Mouse (Mus musculus): Measurements from ENCODE around the gene Abi1.
"Not testable (repeated sequence)": the region's sequence is repeated elsewhere in the genome, so short reads cannot be mapped to it uniquely, and the experiment has no call there.

The Abi1 gene

DNA sequence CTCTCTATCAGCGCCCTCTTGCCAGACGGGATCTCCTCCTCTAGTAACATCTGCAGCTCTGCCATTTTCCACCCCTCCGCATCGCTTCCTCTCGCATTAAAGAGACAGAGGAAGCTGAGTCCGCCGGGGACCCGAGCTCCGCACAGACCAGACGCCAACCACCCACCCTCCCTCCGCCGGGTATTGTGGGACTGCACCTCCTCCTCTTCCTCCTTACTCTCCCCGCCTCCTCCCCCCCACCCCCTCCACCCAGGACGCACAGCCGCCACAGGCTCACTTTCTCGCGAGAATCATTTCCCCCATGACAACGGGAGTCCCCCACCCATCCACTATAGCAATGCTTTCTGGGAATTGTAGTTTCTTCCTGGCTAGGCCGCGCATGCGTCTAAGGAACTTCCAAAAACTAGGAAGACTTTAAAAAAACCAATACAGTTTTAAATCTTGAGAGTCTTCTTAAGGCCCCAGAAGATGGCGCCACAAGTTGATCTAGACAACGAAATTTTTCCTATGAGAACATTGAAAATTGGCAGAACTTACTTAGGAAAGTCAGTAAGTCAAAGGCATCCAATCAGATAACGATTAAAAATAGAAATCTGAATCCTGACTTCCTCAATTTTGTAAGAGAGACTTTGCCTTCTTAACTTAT, at the start of gene Abi1:
Gene Abi1, minus strand, starts transcription at position 241 of the 646 bp plus-strand sequence.
- peak; percentile 93 to 97 for DNase-seq

DNA sequence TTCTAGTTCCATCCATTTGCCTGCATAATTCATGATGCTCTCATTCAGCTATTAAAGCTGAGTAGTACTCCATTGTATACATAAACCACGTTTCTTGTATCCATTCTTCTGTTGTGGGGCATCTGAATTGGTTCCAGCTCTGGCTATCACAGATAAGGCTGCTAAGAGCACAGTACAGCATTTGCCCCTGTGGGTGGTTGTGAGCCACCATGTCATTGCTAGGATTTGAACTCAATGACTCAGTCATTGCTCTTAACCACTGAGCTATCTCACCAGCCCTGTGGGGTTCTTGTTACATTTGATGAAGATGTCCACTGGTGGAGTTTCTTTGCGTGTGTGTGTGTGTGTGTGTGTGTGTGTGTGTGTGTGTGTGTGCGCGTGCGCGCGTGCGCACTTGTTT, 44.5 kb upstream of the Abi1 start:
- no peak for DNase-seq

DNA sequence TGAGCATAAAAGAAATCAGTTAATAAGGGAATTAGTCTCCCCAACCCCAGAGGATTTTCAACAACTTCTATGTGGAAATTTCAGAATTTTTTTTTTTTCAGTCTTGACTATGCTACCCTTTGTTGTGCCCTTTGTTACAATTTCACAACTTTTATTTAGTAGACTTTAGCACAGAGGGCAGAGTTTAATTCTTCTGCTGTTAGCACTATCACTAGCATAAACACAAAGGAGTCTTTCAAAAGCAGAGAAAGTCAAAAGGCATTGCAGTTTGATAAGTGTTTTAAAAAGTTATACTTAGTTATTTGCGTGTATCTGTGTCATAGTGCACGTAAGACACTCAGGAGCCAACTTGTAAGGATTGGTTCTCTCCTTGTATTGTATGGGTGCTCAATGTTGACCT, 38.5 kb upstream of the Abi1 start:
- DNase-seq = peak in 1 of 2 experiments; percentile 16

DNA sequence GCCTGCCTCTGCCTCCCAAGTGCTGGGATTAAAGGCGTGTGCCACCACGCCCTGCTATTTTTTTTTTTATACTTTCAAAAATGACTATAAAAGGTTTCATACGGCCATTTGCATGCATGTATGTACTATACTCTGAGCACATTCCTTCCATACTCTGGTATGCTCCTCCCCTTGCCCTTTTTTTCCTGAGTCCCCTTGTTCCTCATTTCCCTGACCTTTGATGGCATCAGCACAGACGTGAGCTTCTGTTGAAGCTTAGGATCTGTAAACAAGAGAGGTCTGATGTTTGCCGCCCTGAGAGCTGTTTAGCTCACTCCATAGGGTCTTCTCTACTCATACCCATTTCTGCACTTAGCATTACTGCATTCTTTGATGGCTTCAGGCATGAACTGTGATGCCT, 37.7 kb upstream of the Abi1 start:
- no peak for DNase-seq

DNA sequence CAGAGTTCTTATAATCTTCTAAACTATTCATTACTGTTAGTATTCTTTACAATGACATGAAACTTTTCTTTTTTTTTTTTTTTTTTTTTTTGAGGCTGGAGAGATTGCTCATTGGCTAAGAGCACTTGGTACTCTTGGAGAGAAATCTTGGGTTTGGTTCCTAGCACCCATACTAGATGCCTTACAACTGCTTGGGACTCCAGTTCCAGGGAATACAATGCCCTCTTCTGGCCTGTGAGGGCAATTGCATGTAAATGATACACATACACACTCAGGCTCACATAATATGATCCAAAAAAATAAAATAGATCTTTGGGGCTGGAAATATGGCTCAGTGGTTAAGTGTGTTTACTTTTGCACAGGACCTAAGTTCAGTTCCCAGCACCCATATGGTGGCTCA, 36.7 kb upstream of the Abi1 start:
- no peak for DNase-seq

DNA sequence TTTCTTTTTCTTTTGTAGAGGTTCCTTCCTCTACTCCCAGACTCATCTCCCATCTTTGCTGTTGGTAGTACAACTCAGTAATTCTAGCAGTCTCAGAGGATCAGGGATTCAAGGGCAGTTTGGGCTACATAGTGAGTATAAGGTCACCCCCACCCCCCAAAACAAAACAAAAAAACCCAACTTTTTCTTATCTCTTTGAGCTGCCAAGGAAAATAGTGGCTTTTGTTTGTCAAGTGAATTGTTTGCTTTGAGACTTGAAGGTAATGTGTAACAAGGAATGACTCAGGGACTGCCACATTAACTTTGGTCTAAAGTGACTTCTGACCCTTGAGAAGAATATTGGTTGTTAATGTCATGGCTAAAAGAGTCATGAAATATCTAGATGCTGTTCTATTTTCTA, 35.8 kb upstream of the Abi1 start:
- no peak for DNase-seq

DNA sequence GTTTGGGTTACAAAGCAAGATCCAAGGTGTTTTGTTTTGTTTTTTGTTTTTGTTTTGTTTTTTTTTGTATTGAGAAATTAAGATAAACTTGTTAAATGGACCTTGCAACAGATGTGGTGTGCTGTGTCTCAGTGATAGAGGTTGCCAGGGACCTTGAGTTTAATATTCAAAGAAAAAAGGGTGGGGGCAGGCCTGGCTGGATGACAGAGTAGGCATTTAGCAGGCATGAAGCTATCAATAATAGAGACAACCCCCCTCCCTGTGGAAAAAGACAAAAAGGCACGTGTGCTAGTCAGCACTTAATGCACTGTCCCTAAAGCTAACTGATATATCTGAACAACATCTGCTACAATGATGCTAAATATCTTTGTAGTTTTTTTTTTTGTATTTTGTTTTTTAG, 31.4 kb upstream of the Abi1 start:
- DNase-seq = no peak

DNA sequence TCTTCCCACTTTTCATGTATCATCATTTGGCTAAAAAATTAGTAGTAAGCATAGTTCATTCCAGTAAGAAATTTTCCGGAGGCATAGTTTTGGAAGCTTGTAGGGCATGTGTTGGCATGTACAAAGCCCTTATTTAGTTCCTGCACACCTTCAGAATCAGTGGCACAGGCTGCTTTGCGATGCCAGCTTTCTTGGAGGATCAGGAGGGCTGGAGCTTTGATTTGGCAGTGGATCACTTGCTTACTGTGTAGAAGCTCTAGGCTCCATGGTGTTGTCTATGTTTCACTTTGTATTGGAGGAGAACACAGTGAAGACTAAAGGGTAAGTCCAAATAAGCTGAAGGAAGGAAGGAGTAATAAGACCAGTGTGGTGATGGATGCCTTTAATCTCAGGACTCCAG, 30.4 kb upstream of the Abi1 start:
- DNase-seq = no peak

DNA sequence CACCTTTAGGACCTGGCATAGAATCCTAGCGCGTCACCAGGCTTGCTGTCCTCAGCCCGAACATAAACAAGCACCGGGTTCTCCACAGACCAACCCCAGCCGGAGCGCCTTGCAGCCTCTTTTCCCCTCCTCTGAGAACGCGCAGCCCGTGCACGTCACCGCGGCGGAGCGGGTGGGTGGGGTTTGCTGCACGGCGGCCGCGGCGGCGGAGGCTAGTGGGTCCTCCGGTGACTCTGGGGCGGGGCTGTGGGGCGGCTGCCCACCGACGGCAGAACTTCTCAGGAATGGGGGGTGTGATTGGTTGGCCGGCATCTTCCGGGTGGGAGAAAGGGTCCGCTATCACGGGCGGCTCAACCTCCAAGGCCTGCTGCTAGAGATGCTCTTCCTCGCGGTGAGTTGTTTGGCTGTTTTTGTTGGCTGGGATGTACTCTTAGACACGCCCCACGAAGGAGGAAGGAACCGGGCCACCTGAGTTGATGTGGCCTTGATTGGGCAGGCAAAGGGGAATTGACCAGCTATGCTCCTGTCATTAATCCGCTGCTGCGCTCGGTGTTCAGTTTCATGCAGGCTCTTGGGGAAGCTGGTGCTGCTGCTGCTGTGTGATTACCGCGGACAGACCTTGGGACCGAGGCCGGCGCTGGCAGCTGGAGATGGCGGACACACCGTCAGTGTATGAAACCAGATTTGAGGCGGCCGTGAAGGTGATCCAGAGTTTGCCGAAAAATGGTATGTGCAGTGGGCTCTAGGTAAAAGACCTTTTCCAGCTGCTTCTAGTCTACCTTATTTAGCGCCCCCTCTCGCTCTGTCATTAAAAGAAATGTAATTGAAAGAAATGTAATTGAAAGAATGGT, 29.1 kb upstream of the Abi1 start:
- peak; percentile 94 for DNase-seq

DNA sequence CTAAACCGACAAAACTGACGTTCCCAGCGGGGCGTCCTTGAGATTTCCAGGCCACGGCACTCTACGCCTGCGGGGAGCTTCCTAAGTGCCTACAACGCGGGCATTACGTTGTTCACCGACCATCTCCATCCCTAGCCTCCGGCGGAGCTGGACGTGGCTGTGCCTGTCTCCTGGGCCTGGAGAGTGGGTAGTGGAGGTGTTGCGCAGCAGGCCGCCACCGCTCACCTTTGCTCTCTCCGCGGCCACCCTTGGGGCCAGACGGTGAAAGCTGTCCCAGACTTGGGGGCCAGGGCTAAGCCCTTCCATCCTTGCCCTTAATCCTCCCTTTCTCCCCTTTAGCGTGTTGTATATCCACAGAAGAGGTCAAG, 28.3 kb upstream of the Abi1 start:
- no peak for DNase-seq

DNA sequence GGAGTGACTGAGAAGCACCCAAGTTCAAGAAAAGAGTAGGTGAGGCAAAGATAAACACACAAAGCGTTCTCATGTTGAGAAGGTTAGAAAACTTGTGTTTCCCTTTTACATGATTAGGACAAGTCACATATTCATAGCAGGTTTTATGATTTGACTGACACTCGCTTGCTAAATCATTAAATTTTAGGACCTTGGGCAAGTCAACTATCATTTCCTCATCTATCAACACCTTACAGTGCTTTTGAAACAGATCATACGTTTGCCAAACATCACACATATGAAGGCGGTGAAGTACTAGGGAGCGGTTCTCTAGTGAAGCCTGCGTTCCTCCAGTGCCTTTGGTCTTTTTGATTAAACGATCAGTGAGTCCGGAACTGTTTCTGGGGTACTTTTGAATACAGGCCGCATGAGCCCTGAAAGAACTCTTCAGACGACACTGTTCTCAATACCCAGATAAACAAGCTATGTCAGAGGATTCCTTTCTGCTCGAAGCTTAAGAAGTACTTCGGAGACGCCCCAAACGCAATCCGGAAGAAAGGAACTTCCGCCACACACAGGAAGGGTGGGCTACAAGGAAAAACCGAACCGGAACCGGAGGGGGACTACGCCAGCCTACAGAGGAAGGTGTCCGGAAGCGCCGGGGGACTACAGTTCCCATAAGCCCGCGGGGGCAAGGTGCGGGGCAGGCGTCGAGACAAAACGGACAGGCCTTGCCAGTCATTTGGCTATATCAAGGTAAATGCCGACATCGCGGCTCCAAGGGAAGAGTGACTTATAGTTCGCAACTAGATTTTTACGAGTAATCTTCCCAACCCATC, 27.7 kb upstream of the Abi1 start, which contains the start of gene Acbd5:
Gene Acbd5, plus strand, starts transcription at position 616 of the 818 bp plus-strand sequence.
- peak; percentile 96 to 97 for DNase-seq

DNA sequence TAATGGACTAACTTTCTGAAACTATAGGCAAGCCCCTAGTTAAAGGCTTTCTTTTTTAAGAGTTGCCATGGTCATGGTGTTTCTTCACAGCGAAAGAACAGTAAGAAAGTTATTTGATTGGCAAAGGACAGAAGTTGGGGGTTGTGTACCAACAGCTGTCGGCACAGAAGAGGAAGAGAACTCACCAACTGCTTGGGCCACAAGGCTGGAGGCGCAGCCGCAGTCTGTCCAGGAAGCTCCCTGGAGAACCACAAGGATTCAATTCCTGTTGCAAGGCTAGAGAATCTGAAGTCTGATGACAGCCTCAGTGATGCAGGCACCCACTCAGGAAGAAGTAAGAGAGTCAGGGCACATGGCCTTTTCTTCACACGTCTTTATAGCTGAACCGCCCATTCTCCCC, 12.5 kb upstream of the Abi1 start:
- DNase-seq = no peak

DNA sequence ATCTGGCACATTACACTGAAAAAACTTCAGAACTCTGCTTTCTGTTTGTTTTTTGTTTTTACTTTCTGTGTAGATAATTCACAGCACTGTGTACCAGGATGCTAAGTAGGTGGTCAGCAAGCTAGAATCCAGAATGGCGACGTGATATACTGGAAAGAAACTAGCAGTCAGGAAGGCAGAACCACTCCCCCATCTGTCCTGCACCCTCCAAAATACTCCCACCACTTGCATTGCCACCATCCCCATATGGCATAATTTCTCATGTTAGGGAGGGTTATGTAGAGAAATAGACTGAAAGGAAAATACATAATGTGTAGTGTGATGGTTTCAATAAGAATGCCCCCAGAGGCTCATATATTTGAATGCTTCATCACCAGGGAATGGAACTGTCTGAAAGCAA, 11.8 kb upstream of the Abi1 start:
- no peak for DNase-seq

DNA sequence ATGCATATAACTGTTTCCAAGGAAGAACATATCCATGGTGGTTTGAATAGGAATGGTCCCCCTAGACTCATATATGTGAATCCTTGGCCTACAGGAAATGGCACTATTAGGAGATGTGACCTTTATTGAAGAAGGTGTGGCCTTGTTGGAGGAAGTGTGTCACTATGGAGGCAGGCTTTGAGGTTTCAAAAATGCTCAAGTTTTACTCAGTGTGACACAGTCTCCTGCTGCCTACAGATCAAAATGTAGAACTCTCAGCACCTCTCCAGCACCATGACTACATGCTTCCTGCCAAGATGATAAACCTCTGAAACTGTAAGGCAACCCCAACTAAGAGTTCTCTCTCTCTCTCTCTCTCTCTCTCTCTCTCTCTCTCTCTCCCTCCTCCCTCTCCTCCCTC, 8.0 kb upstream of the Abi1 start:
- no peak for DNase-seq

DNA sequence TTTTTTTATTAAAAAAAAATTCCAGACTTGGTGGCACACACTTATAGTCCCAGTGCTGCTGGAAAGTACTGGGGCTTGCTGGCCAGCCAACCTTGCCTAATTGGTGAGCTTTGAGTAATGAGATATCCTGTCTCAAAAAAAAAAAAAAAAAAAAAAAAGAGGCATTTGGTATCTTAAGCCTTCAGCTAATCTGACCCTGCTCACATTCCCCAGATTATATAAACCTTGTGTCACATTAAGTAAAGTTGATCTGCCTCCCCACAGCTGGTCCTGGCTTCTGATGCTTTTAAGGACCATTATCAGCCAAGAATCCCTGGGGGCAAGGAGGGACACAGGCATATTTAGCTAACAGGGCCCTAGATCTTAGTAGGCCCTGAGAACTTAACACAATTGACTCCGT, 5.7 kb upstream of the Abi1 start:
- no peak for DNase-seq

DNA sequence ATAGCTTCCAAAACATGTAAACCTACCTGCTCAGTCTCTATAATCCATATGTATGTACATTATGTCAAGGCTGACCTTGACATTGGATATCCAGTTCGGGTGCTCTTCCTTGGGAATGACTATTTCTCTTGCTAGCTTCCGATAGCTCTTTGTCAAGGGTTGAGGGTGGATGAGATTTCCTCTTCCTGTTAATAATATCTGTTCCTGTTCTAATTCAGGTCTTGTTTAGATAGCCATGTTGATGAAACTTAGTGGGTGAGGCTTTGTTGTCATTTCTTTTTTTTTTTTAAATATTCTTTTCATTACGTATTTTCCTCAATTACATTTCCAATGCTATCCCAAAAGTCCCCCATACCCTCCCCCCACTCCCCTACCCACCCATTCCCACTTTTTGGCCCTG, 2.1 kb upstream of the Abi1 start:
- DNase-seq = no peak

DNA sequence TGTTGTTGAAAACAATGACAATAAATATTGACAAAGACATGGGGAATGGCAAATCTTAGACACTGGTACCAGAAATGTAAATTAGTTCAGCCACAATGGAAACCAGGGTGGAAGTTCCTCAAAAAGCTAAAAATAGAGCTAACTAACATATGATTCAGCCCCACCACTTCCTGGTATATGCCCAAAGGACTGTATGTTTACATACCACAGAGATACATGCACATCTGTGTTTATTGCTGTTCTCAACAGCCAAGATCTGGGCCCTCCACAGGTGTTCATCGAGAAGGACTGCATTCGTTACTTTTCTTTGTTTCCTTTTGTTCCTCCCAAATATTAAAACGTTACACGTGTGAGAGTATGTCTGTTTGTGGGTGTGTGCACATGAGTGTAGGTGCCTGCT, 1.4 kb upstream of the Abi1 start:
- no peak for DNase-seq

DNA sequence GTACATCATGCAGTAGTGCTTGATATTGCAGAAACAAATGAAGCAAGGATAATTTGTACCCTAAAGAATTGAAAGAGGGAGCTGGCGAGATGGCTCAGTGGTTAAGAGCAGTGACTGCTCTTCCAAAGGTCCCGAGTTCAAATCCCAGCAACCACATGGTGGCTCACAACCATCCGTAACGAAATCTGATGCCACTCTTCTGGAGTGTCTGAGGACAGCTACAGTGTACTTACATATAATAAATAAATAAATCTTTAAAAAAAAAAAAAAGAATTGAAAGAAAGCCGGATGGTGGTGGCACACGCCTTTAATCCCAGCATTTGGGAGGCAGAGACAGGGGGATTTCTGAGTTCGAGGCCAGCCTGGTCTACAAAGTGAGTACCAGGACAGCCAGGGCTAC, 649 bp upstream of the Abi1 start:
- DNase-seq = not testable (repeated sequence)

DNA sequence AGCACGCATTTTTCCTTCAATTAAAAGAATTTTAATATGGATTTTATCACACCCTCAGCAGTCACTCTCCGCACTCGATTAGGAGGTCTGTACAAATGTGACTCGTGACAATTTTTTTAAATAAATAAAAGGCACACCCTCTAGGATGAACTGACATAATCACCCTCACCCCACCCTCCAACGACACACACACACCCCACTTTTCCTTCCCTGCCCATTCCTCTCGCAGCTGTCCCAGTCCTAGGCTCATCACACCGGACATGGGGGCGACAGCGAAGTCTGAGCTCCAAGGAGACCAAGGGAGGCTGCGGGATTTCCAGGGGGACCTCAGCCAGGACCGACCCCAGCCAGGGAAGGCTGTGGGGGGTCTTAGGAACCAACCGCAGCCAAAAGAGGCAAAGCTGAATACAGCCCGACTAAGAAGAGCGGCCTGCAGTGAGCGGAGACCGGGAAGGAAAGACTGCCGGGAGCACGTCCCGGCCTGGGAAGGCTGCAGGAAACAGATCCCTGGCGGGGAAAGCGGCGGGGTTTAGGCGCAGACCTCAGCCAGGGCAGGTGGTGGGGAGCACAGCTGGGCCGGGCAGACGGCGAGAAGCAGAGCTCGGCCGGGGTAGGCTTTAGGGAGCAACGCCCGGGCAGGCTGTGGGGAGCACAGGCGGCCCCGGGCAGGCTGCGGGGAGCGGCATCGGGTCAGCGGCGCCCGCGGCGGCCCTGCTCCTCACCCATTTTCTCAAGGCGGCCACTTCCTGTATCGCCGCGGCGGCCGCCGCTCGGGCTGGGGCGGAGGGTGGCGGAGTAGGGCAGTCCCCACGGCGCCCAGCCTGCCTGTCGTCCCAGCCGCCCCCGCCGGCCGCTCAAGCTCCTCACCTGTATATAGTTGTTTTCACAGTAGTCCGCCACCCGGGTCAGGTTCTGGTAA, 700 bp downstream of the Abi1 start:
- peak in 1 of 2 experiments; percentile 17 for DNase-seq

DNA sequence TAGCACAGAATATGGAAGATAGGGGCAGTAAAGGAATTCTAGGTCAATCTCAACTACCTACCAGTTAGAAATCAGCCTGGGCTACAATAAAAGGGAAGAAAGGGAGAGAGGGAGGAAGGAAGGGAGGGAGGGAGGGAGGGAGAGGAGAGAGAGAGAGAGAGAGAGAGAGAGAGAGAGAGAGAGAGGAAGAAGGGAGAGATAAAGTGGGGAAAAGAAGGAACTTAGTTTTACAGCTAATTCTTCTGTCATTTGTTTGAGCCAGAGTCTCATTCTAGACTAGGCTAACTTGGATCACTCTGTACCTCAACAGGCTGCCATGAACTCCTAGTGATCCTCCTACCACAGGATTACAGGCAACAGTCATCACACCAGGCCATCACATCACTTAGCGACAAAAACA, 4.6 kb downstream of the Abi1 start:
- DNase-seq = no peak

DNA sequence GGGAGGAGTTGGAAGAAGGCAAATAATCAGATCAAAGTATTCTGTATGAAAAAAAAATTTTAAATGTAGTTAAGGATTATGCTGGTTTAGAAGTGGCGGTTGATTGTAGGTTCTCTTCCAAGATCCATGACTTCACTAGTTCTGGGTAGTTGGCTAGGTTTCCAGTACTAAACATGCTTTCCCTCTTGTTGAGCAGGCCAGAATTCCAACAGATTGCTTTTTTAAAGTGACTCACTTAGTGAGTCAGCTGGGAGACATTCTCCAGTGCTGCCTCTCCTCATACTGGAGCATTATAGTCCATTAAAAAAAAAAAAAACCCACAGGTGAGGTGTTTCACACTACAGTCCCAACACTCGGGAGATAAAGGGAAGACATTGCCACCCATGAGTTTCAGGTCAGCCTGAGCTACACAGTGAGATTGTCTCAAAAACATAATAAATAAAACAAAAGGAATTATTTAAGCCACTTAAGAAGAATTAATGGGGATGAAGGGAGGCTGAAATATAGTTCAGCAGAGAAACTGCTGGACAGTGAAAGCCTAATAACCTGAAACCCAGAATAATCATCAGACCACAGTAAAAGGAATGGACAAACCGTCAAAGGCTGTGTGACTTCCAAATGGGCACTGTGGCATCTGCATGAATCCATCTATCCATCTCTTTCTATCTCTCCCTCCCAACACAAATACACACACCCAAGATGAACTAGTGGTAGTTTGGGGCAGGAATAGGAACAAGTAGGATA, 5.2 kb downstream of the Abi1 start:
- DNase-seq = no peak

DNA sequence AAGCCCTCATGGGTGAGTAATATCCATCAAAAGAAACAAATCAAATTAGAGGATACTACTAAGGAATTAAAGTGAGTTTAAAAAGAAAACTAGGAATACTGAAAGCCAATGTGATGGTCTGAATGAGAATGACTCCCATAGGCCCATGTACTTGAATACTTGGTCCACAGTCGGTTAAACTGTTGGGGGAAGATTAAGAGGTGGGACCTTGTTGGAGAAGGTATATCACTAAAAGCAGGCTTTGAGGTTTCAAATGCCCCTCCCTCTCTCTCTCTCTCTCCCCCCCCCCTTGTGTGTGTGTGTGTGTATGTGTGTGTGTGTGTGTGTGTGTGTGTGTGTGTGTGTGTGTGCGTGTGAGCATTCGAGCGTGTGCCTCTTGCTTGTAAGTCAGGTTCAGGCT, 9.4 kb downstream of the Abi1 start:
- no peak for DNase-seq

Measured in kidney, adult 8-10 months (tissue).